Mouse (Mus musculus) embryonic fibroblast, embryonic 13.5 days (primary cell): ENCODE data around the gene Mcmbp.

ENCODE experiments used
- CTCF ChIP-seq: IDR thresholded peaks from 2 replicates; pipeline ENCODE4 v1.5.1; 2011; ENCODE audit warnings: mild to moderate bottlenecking, control low read depth, low read length, moderate library complexity, borderline replicate concordance; ENCODE audit not compliant: insufficient read depth
- POLR2A ChIP-seq: IDR thresholded peaks from 2 replicates; pipeline ENCODE4 v1.6.1; 2011; ENCODE audit warnings: low read depth, mild to moderate bottlenecking, control low read depth, low read length, moderate library complexity

GRCm38 (mm10) chr7:128667788-128668187 is 72.5 kb downstream of the Mcmbp start:
- TF ChIP-seq CTCF: no peak
- TF ChIP-seq POLR2A: no peak
